Mouse (Mus musculus) bone marrow macrophage, adult 2 months (primary cell): Measurements from ENCODE around the gene Ddr2.

Source experiments
- CTCF ChIP-seq: IDR thresholded peaks from 2 replicates; pipeline ENCODE4 v1.5.1; 2012; ENCODE audit warnings: low read depth, mild to moderate bottlenecking, low read length, moderate library complexity
- POLR2A ChIP-seq: IDR thresholded peaks from 2 replicates; pipeline ENCODE4 v1.6.1; 2012; ENCODE audit warnings: mild to moderate bottlenecking, low read depth, low read length, borderline replicate concordance

- no peak for TF ChIP-seq CTCF
- TF ChIP-seq POLR2A, result no peak
Observed at GRCm38 (mm10) chr1:170130962-170131361, 20.4 kb upstream of the Ddr2 start.
